Mouse (Mus musculus) cortical plate, adult 2 months (tissue): ENCODE measurements around the gene Vmo1.

Source experiments
- CTCF ChIP-seq: fragments of 200-500 bp; IDR thresholded peaks from 2 replicates; pipeline ENCODE4 v1.5.1; 2011; ENCODE audit warnings: mild to moderate bottlenecking, control low read depth, low read length; ENCODE audit not compliant: insufficient read depth; ENCODE audit errors: extremely low read depth
- POLR2A ChIP-seq: fragments of 200-500 bp; IDR thresholded peaks from 2 replicates; pipeline ENCODE4 v1.6.1; 2011; ENCODE audit warnings: mild to moderate bottlenecking, low read length, control low read depth; ENCODE audit not compliant: insufficient read depth; ENCODE audit errors: extremely low read depth

GRCm38 (mm10) chr11:70525726-70526125 is 11.3 kb upstream of the Vmo1 start:
- TF ChIP-seq POLR2A (no peak), CTCF (no peak)
